Mouse (Mus musculus) limb, embryonic 13.5 days (tissue): ENCODE results near the gene Atp2c2. TPM values are rescaled to one million over a fixed set of nuclear protein-coding genes. Genes with fewer than 3 reads are reported as not detected.

Source experiments
- polyA plus RNA-seq: library from polyadenylated mRNA; unstranded; fragments of >200 nt; fragmentation: Nextera tagmentation; extraction: Ambion mirVana; gene quantifications from 2 replicates; pipeline ENCODE4 v1.2.1, GENCODE M21; 2015

The Atp2c2 gene
- polyA plus RNA-seq, 1 experiment from 2014 or later, result 2.6 TPM

Other genes starting within 250 kb of the Atp2c2 start
- gene Slc38a8, start 198.3 kb upstream of the Atp2c2 start, polyA plus RNA-seq, result 0.29 TPM in 1 of 2 replicates, not detected in the other
- 139 and 142 TPM in 2 replicates for gene Mbtps1, start 141.3 kb upstream of the Atp2c2 start, polyA plus RNA-seq
- gene Hsdl1, start 124.8 kb upstream of the Atp2c2 start, polyA plus RNA-seq, result 31.0 and 32.3 TPM in 2 replicates
- 0.11 TPM in 1 of 2 replicates, not detected in the other for gene Dnaaf1, start 124.8 kb upstream of the Atp2c2 start, polyA plus RNA-seq
- gene Taf1c, start 94.8 kb upstream of the Atp2c2 start, polyA plus RNA-seq, result 12.4 and 13.8 TPM in 2 replicates
- gene Adad2, start 87.3 kb upstream of the Atp2c2 start, polyA plus RNA-seq, result 0.19 and 0.38 TPM in 2 replicates
- 0.06 TPM in 1 of 2 replicates, not detected in the other for gene Kcng4, start 64.3 kb upstream of the Atp2c2 start, polyA plus RNA-seq
- 0.20 and 0.24 TPM in 2 replicates for gene Wfdc1, start 33.6 kb upstream of the Atp2c2 start, polyA plus RNA-seq
- 10.3 and 10.7 TPM in 2 replicates for gene Tldc1, start 78.4 kb downstream of the Atp2c2 start, polyA plus RNA-seq
- 64.0 and 67.8 TPM in 2 replicates for gene Cotl1, start 140.5 kb downstream of the Atp2c2 start, polyA plus RNA-seq
- 10.4 and 10.5 TPM in 2 replicates for gene Klhl36, start 162.3 kb downstream of the Atp2c2 start, polyA plus RNA-seq
- gene Usp10, start 210.4 kb downstream of the Atp2c2 start, polyA plus RNA-seq, result 142 and 145 TPM in 2 replicates
- 3.2 and 7.1 TPM in 2 replicates for gene Gm20388, start 210.8 kb downstream of the Atp2c2 start, polyA plus RNA-seq